ENCODE assay signal across 12 mouse cellular contexts in genomic region chr2:103896814-103897213, GRCm38 (mm10).
DNase-seq lines count a peak whose midpoint lies in the region; ATAC-seq lines count a peak whose summit lies in the region.
"Had no signal": no experiment of that assay in that cellular context is flagged by ENCODE, and none has a peak within 500 bp of the region (broad histone marks: within the 10 kb centered on the region; RNA-seq: fewer than 3 reads in every experiment).

No protein-coding gene starts in this region.

- no peak for ATAC-seq in midbrain, embryonic 11.5 days (ENCODE audit: low FRiP score)
- no peak for ATAC-seq in midbrain, embryonic 15.5 days (replicated peaks)
- ATAC-seq in liver, embryonic 13.5 days (ENCODE audit: low read depth), result peak; percentile 65
- ATAC-seq in stomach, embryonic 15.5 days (ENCODE audit: insufficient read depth, low FRiP score, low read depth), result peak; percentile 63
- ATAC-seq: midbrain, embryonic 13.5 days; Patski had no signal

- H3K4me3 ChIP-seq in midbrain, embryonic 11.5 days (ENCODE audit: low read depth, low read length), result no peak overlapping the region
- H3K4me3 ChIP-seq in midbrain, embryonic 15.5 days, result no peak overlapping the region
- H3K4me3 ChIP-seq in liver, embryonic 13.5 days (replicated peaks), result peak overlapping the region; percentile 17
- no peak overlapping the region for H3K4me3 ChIP-seq in stomach, embryonic 15.5 days (replicated peaks)
- H3K4me3 ChIP-seq: limb, embryonic 13.5 days; midbrain, embryonic 13.5 days had no signal

- H3K27me3 ChIP-seq in midbrain, embryonic 11.5 days (ENCODE audit: control insufficient read depth, insufficient read depth, low read length), result no peaks in the 10 kb centered on the region
- no peaks in the 10 kb centered on the region for H3K27me3 ChIP-seq in midbrain, embryonic 15.5 days (replicated peaks)
- no peaks in the 10 kb centered on the region for H3K27me3 ChIP-seq in liver, embryonic 13.5 days
- no peaks in the 10 kb centered on the region for H3K27me3 ChIP-seq in stomach, embryonic 15.5 days (replicated peaks)
- H3K27me3 ChIP-seq: limb, embryonic 13.5 days; midbrain, embryonic 13.5 days; Patski had no signal

- H3K9ac ChIP-seq in midbrain, embryonic 11.5 days (ENCODE audit: low read length), result no peak overlapping the region
- H3K9ac ChIP-seq in midbrain, embryonic 15.5 days, result no peak overlapping the region
- H3K9ac ChIP-seq in liver, embryonic 13.5 days, result peak overlapping the region; percentile 83
- no peak overlapping the region for H3K9ac ChIP-seq in stomach, embryonic 15.5 days
- H3K9ac ChIP-seq: hindbrain, embryonic 14.5 days; limb, embryonic 13.5 days; midbrain, embryonic 13.5 days had no signal

- 51% methylated on average over 3 of the region's 3 CpGs for WGBS in midbrain, embryonic 11.5 days
- 51% methylated on average over 3 of the region's 3 CpGs for WGBS in midbrain, embryonic 15.5 days
- WGBS in liver, embryonic 13.5 days (ENCODE audit: insufficient replicate concordance), result 8% methylated on average over 3 of the region's 3 CpGs
- WGBS in stomach, embryonic 15.5 days, result 32% methylated on average over 3 of the region's 3 CpGs

- no peaks in the 10 kb centered on the region for H3K36me3 ChIP-seq in midbrain, embryonic 11.5 days (ENCODE audit: control insufficient read depth, insufficient read depth, low read length)
- H3K36me3 ChIP-seq in midbrain, embryonic 15.5 days (replicated peaks), result no peaks in the 10 kb centered on the region
- H3K36me3 ChIP-seq in liver, embryonic 13.5 days, result no peaks in the 10 kb centered on the region
- no peaks in the 10 kb centered on the region for H3K36me3 ChIP-seq in stomach, embryonic 15.5 days
- H3K36me3 ChIP-seq: limb, embryonic 13.5 days; midbrain, embryonic 13.5 days had no signal

- no peak overlapping the region for H3K4me2 ChIP-seq in midbrain, embryonic 11.5 days
- no peak overlapping the region for H3K4me2 ChIP-seq in midbrain, embryonic 15.5 days
- peak overlapping the region; percentile 82 for H3K4me2 ChIP-seq in liver, embryonic 13.5 days
- H3K4me2 ChIP-seq in stomach, embryonic 15.5 days, result no peak overlapping the region
- H3K4me2 ChIP-seq: hindbrain, embryonic 14.5 days; limb, embryonic 13.5 days; midbrain, embryonic 13.5 days had no signal

- no peaks in the 10 kb centered on the region for H3K9me3 ChIP-seq in midbrain, embryonic 11.5 days (ENCODE audit: control insufficient read depth, low read length)
- H3K9me3 ChIP-seq in midbrain, embryonic 15.5 days, result no peaks in the 10 kb centered on the region
- H3K9me3 ChIP-seq in liver, embryonic 13.5 days (replicated peaks), result no peaks in the 10 kb centered on the region
- no peaks in the 10 kb centered on the region for H3K9me3 ChIP-seq in stomach, embryonic 15.5 days
- H3K9me3 ChIP-seq: limb, embryonic 13.5 days; midbrain, embryonic 13.5 days had no signal

- H3K4me1 ChIP-seq in midbrain, embryonic 11.5 days (ENCODE audit: control insufficient read depth, insufficient read depth, low read length), result no peaks in the 10 kb centered on the region
- H3K4me1 ChIP-seq in midbrain, embryonic 15.5 days, result no peaks in the 10 kb centered on the region
- H3K4me1 ChIP-seq in liver, embryonic 13.5 days (replicated peaks), result peaks cover 96% of the 10 kb centered on the region
- peaks cover 15% of the 10 kb centered on the region; the same call in 1 of the 2 replicates for H3K4me1 ChIP-seq in stomach, embryonic 15.5 days

- 0 out of 2 replicates have a peak overlapping the region, but pooled peaks have one; percentile 30 for H3K27ac ChIP-seq in midbrain, embryonic 11.5 days (ENCODE audit: low read depth, low read length)
- H3K27ac ChIP-seq in midbrain, embryonic 15.5 days, result no peak overlapping the region
- H3K27ac ChIP-seq in liver, embryonic 13.5 days, result peak overlapping the region; percentile 100
- no peak overlapping the region for H3K27ac ChIP-seq in stomach, embryonic 15.5 days
- H3K27ac ChIP-seq: hindbrain, embryonic 14.5 days; limb, embryonic 13.5 days; midbrain, embryonic 13.5 days had no signal

- DNase-seq in adrenal gland, postnatal 10 days, result peak; percentile 10
- DNase-seq in adrenal gland, adult 18-20 months (ENCODE audit: low spot score in 2 of 2), result no peak
- no peak for DNase-seq in midbrain, embryonic 11.5 days (ENCODE audit: low spot score, missing footprints)
- peak; percentile 73 for DNase-seq in liver, embryonic 13.5 days
- no peak for DNase-seq in right cerebral cortex, postnatal 10 days (ENCODE audit: low spot score in 2 of 2)
- no peak for DNase-seq in urinary bladder, postnatal 4 days (ENCODE audit: low spot score in 2 of 2)

Comparison
In these comparisons a context has a peak if more than half of its experiments do, and no peak if none do; other contexts are left out.
1. DNase-seq: peak in adrenal gland, postnatal 10 days (single experiment) and liver, embryonic 13.5 days (single experiment); none in adrenal gland, adult 18-20 months (0 of 2), midbrain, embryonic 11.5 days (single experiment), right cerebral cortex, postnatal 10 days (0 of 2) and urinary bladder, postnatal 4 days (0 of 2).
2. H3K27ac ChIP-seq: peak in midbrain, embryonic 11.5 days (single experiment) and liver, embryonic 13.5 days (single experiment); none in midbrain, embryonic 15.5 days (single experiment) and stomach, embryonic 15.5 days (single experiment).
3. ATAC-seq: peak in liver, embryonic 13.5 days (single experiment) and stomach, embryonic 15.5 days (single experiment); none in midbrain, embryonic 11.5 days (single experiment) and midbrain, embryonic 15.5 days (single experiment).